Mouse (Mus musculus) CH12.LX (cell line): ENCODE measurements around the gene Alk. TPM values are rescaled to one million over a fixed set of nuclear protein-coding genes. Genes with fewer than 3 reads are reported as not detected.

ENCODE experiments used
- DNase-seq: peaks from one replicate; pipeline ENCODE4 v3.0.0-alpha.2; 2013; ENCODE audit errors: extremely low read depth
- H3K27ac ChIP-seq: 2 replicates; pipeline ENCODE4 v1.5.1; 2012; ENCODE audit warnings: low read depth, mild to moderate bottlenecking, control low read depth, moderate library complexity; ENCODE audit not compliant: insufficient read depth
- H3K27me3 ChIP-seq: replicated peaks from 2 replicates; pipeline ENCODE3; 2012; ENCODE audit warnings: inconsistent platforms
- H3K36me3 ChIP-seq, 2 experiments: replicated peaks in 1 of 2; 2 replicates each; pipeline versions ENCODE3 to v1.6.1; 2012; ENCODE audit warnings: inconsistent platforms in 1 of 2, low read length in 1 of 2, mild to moderate bottlenecking in 1 of 2, mixed read lengths in 1 of 2, moderate library complexity in 1 of 2; ENCODE audit not compliant: control insufficient read depth in 1 of 2, insufficient read depth in 1 of 2
- H3K4me1 ChIP-seq, 2 experiments: 2 replicates each; pipeline ENCODE4 v1.6.1; 2012; ENCODE audit warnings: inconsistent platforms in 1 of 2, moderate library complexity in 1 of 2; ENCODE audit not compliant: insufficient read depth in 2 of 2, control insufficient read depth in 1 of 2
- H3K4me2 ChIP-seq: 2 replicates; pipeline ENCODE4 v1.6.1; 2012; ENCODE audit warnings: low read depth, mild to moderate bottlenecking, control low read depth; ENCODE audit not compliant: poor library complexity, insufficient read depth, severe bottlenecking
- H3K4me3 ChIP-seq, 3 experiments: fragments of 150-350 bp in 1 of 3; sonication (generic) in 1 of 3; replicated peaks in 1 of 3; 2 replicates each; pipeline versions ENCODE3 to v1.5.1; 2011 to 2012; ENCODE audit warnings: low read depth in 2 of 3, low read length in 2 of 3, mild to moderate bottlenecking in 2 of 3, moderate library complexity in 2 of 3, control low read depth in 1 of 3, improper control_type of control experiment in 1 of 3, inconsistent platforms in 1 of 3, mixed read lengths in 1 of 3; ENCODE audit not compliant: poor library complexity in 1 of 3
- H3K79me2 ChIP-seq: replicated peaks from 2 replicates; pipeline ENCODE4 v1.6.1; 2012; ENCODE audit warnings: mild to moderate bottlenecking, moderate library complexity; ENCODE audit not compliant: control insufficient read depth, poor library complexity, insufficient read depth, severe bottlenecking; ENCODE audit errors: extremely low read depth
- H3K9ac ChIP-seq: 2 replicates; pipeline ENCODE4 v1.6.1; 2012; ENCODE audit warnings: low read depth, mild to moderate bottlenecking, control low read depth, moderate library complexity; ENCODE audit not compliant: insufficient read depth
- H3K9me3 ChIP-seq: replicated peaks from 2 replicates; pipeline ENCODE3; 2012; ENCODE audit warnings: low read length, inconsistent platforms, mixed read lengths
- BHLHE40 ChIP-seq: IDR thresholded peaks from 2 replicates; pipeline ENCODE4 v1.6.1; 2011; ENCODE audit warnings: mild to moderate bottlenecking, low read depth, low read length, improper control_type of control experiment
- CHD2 ChIP-seq: IDR thresholded peaks from 2 replicates; pipeline ENCODE4 v1.6.1; 2011; ENCODE audit warnings: low read length, improper control_type of control experiment
- EP300 ChIP-seq: IDR thresholded peaks from 2 replicates; pipeline ENCODE4 v1.6.1; 2011; ENCODE audit warnings: low read length, improper control_type of control experiment
- ETS1 ChIP-seq: conservative IDR thresholded peaks from 2 replicates; pipeline ENCODE4 v1.6.1; 2012; ENCODE audit warnings: low read depth, mild to moderate bottlenecking, inconsistent platforms, low read length, improper control_type of control experiment, moderate library complexity
- HCFC1 ChIP-seq: IDR thresholded peaks from 2 replicates; pipeline ENCODE4 v1.6.1; 2012; ENCODE audit warnings: low read depth, mild to moderate bottlenecking, inconsistent platforms, low read length, improper control_type of control experiment
- IRF4 ChIP-seq: IDR thresholded peaks from 2 replicates; pipeline ENCODE4 v1.6.1; 2014; ENCODE audit warnings: low read depth, mild to moderate bottlenecking, inconsistent platforms, low read length, improper control_type of control experiment
- JUN ChIP-seq: IDR thresholded peaks from 2 replicates; pipeline ENCODE4 v1.6.1; 2011; ENCODE audit warnings: low read depth, mild to moderate bottlenecking, low read length, improper control_type of control experiment, moderate library complexity; ENCODE audit not compliant: insufficient read depth
- JUND ChIP-seq: conservative IDR thresholded peaks from 2 replicates; pipeline ENCODE4 v1.6.1; 2011; ENCODE audit warnings: low read depth, low read length, improper control_type of control experiment
- MAFK ChIP-seq: IDR thresholded peaks from 2 replicates; pipeline ENCODE4 v1.6.1; 2011; ENCODE audit warnings: low read length, improper control_type of control experiment; ENCODE audit not compliant: insufficient replicate concordance
- MAX ChIP-seq: IDR thresholded peaks from 2 replicates; pipeline ENCODE4 v1.6.1; 2011; ENCODE audit warnings: low read length, improper control_type of control experiment
- MEF2A ChIP-seq: IDR thresholded peaks from 2 replicates; pipeline ENCODE4 v1.6.1; 2014; ENCODE audit warnings: low read depth, mild to moderate bottlenecking, inconsistent platforms, low read length, improper control_type of control experiment, borderline replicate concordance
- MXI1 ChIP-seq: IDR thresholded peaks from 2 replicates; pipeline ENCODE4 v1.6.1; 2011; ENCODE audit warnings: mild to moderate bottlenecking, low read depth, low read length, improper control_type of control experiment
- NELFE ChIP-seq: IDR thresholded peaks from 2 replicates; pipeline ENCODE4 v1.6.1; 2011; ENCODE audit warnings: low read depth, low read length, improper control_type of control experiment
- NRF1 ChIP-seq: IDR thresholded peaks from 2 replicates; pipeline ENCODE4 v1.6.1; 2014; ENCODE audit warnings: low read depth, mild to moderate bottlenecking, inconsistent platforms, low read length, improper control_type of control experiment, moderate library complexity
- POLR2A ChIP-seq: IDR thresholded peaks from 2 replicates; pipeline ENCODE4 v1.6.1; 2011; ENCODE audit warnings: low read depth, mild to moderate bottlenecking, improper control_type of control experiment, low read length
- RCOR1 ChIP-seq: conservative IDR thresholded peaks from 2 replicates; pipeline ENCODE4 v1.6.1; 2012; ENCODE audit warnings: low read depth, mild to moderate bottlenecking, inconsistent platforms, low read length, improper control_type of control experiment
- SMC3 ChIP-seq: IDR thresholded peaks from 2 replicates; pipeline ENCODE4 v1.6.1; 2011; ENCODE audit warnings: low read depth, low read length, improper control_type of control experiment
- TCF12 ChIP-seq: IDR thresholded peaks from 2 replicates; pipeline ENCODE4 v1.6.1; 2014; ENCODE audit warnings: low read depth, mild to moderate bottlenecking, inconsistent platforms, low read length, improper control_type of control experiment
- UBTF ChIP-seq: IDR thresholded peaks from 2 replicates; pipeline ENCODE4 v1.6.1; 2012; ENCODE audit warnings: low read depth, mild to moderate bottlenecking, inconsistent platforms, low read length, improper control_type of control experiment, moderate library complexity
- USF2 ChIP-seq: conservative IDR thresholded peaks from 2 replicates; pipeline ENCODE4 v1.6.1; 2011; ENCODE audit warnings: low read depth, low read length, improper control_type of control experiment
- ZC3H11A ChIP-seq: IDR thresholded peaks from 2 replicates; pipeline ENCODE4 v1.6.1; 2012; ENCODE audit warnings: low read depth, mild to moderate bottlenecking, inconsistent platforms, low read length, improper control_type of control experiment
- ZKSCAN1 ChIP-seq: IDR thresholded peaks from 2 replicates; pipeline ENCODE4 v1.6.1; 2012; ENCODE audit warnings: low read depth, inconsistent platforms, low read length, improper control_type of control experiment, borderline replicate concordance
- dilution Hi-C: fragments of 300-500 bp; cut with MboI; formaldehyde crosslinking; loops from 2 replicates; pipeline ENCODE4 v1.14.3; 2020; ENCODE audit warnings: low sequenced_read_pairs; ENCODE audit not compliant: extremely low pct_unique_long_range_greater_than_20kb, extremely low pct_ligation_motif_present
- in situ Hi-C: fragments of 300-500 bp; cut with MboI; formaldehyde crosslinking; loops from 3 replicates; pipeline ENCODE4 v1.14.3; 2019; ENCODE audit warnings: low sequenced_read_pairs, low pct_ligation_motif_present, low pct_unique_long_range_greater_than_20kb, mixed read lengths
- polyA plus RNA-seq: library from polyadenylated mRNA; unstranded; fragments of >175 nt; gene quantifications from 2 replicates; pipeline ENCODE4 v1.2.1, GENCODE M21; 2012; ENCODE audit warnings: low read depth; ENCODE audit not compliant: insufficient read length
- total RNA-seq, 2 experiments: library from RNA; depleted of rRNA; stranded (reverse); fragments of 300-350 nt in 1 of 2; fragments of >200 nt in 1 of 2; gene quantifications; 2 replicates each; pipeline ENCODE4 v1.2.3; 2012 to 2014

Alk gene
- total and polyA plus RNA-seq, 3 experiments: 0.38 to 0.63 (median 0.44) TPM

DNA sequence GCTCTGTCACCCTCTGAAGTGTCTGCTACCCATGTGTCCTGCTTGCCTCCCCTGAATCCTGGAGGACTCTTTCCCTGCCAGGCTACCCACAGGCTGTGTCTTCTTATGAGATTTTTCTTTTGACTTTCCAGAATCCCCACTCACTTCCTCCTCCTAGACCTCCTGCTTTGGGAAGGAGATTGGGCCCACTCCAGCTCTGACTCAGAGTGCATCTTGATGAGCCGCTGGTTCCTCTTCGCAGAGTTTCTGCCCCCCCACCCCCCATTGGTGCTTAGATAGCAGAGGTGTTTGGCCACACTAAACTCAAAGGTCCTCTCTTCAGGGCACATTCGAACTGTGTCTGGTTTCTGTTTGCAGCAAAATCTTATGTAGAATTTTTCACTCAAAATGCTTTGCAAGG is 777.8 kb downstream of the Alk start:
- Histone ChIP-seq H3K27me3 (no peaks in the 10 kb centered on the region), H3K9me3 (no peaks in the 10 kb centered on the region)

DNA sequence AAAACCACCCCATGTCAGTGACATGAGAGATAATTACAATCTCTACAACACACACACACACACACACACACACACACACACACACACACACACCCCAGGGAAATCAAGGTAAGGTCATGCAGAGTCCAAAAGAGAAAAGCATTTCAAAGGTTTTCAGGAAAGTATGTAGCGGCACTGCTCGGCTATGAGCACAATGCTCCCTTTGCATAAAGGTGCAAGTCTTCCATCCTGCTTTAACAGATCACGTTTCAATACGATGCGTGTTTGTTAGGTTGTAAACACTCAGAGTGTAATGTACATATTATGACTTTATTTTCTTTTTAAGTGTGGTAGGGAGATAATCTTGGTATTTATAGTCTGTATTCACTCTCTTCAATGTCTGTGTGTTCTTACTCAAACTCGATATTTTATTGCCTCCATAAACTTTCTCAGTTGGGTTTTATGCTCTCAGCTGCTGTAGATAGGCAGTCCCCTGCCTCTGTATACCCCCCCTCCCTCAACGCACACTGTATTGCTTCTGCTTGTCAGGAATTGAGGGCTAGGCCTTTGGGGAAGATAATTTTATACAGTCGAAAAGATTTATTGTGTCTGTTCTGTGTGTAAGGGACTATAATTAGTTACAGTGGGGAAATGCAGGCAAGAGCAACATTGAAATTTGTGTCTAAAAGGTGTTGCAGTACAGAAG is 780.7 kb downstream of the Alk start:
- Histone ChIP-seq H3K4me3 (no peak overlapping the region), H3K4me1 (peaks cover 6 to 30% of the 10 kb centered on the region in 2 experiments; a peak in 3 of 4 replicates), H3K27ac (no peak overlapping the region), H3K9me3 (peaks cover 3% of the 10 kb centered on the region), H3K79me2 (no peaks in the 10 kb centered on the region), H3K27me3 (no peaks in the 10 kb centered on the region), H3K9ac (no peak overlapping the region), H3K36me3 (no peaks in the 10 kb centered on the region), H3K4me2 (no peak overlapping the region)
- in situ Hi-C loops: no loop called here
- dilution Hi-C loops: no loop called here
- DNase-seq: no peak
- TF ChIP-seq USF2 (no peak), TCF12 (no peak), RCOR1 (no peak), ETS1 (no peak), MXI1 (no peak), NELFE (no peak), HCFC1 (no peak), ZKSCAN1 (no peak), MAFK (no peak), JUN (no peak), NRF1 (no peak), BHLHE40 (no peak), MAX (no peak), MEF2A (no peak), ZC3H11A (no peak), JUND (no peak), CHD2 (no peak), POLR2A (no peak), SMC3 (no peak)

More for the DNA sequence above, 777.8 kb downstream of the Alk start:
- in situ Hi-C loops (no loop called here), dilution Hi-C loops (no loop called here)
- H3K79me2 ChIP-seq: no peaks in the 10 kb centered on the region
- no peak for TF ChIP-seq USF2
- TF ChIP-seq NRF1: no peak
- no peak for TF ChIP-seq MEF2A
- TF ChIP-seq EP300: peak; percentile 78
- peak; percentile 86 for TF ChIP-seq IRF4
- TF ChIP-seq UBTF: no peak
- peak; percentile 14; the same call in 1 of the 2 replicates for TF ChIP-seq JUN
- TF ChIP-seq RCOR1: peak; percentile 45; the same call in 1 of the 2 replicates
- TF ChIP-seq, all 38 proteins: peak for 4
- Histone ChIP-seq H3K27ac (no peak overlapping the region), H3K36me3 (no peaks in the 10 kb centered on the region), H3K4me2 (peak overlapping the region; percentile 74; the same call in 1 of the 2 replicates), H3K4me1 (peaks cover 6 to 21% of the 10 kb centered on the region in 2 experiments; a peak in 3 of 4 replicates), H3K9ac (no peak overlapping the region), H3K4me3 (no peak overlapping the region)
- peak; percentile 46 for DNase-seq
